Mouse (Mus musculus) forebrain, embryonic 12.5 days (tissue): ENCODE data around the gene Phf20. TPM values are rescaled to one million over a fixed set of nuclear protein-coding genes. Genes with fewer than 3 reads are reported as not detected.

ENCODE experiments used
- ATAC-seq: fragments of 200-750 bp; cut with Nextera tagmentation; 2 replicates; pipeline ENCODE4 v1.8.0; 2017; ENCODE audit warnings: moderate TSS enrichment; ENCODE audit not compliant: low FRiP score
- H3K27ac ChIP-seq: fragments of 300-500 bp; sonication (generic); 2 replicates; pipeline ENCODE4 v1.5.1; 2016; ENCODE audit warnings: mild to moderate bottlenecking
- H3K27me3 ChIP-seq: fragments of 300-500 bp; sonication (generic); 2 replicates; pipeline ENCODE4 v1.6.1; 2016; ENCODE audit warnings: mild to moderate bottlenecking
- H3K36me3 ChIP-seq: fragments of 300-500 bp; sonication (generic); replicated peaks from 2 replicates; pipeline ENCODE4 v1.6.1; 2016; ENCODE audit warnings: mild to moderate bottlenecking
- H3K4me1 ChIP-seq: fragments of 300-500 bp; sonication (generic); 2 replicates; pipeline ENCODE4 v1.6.1; 2016
- H3K4me2 ChIP-seq: fragments of 300-500 bp; sonication (generic); 2 replicates; pipeline ENCODE4 v1.6.1; 2016; ENCODE audit warnings: mild to moderate bottlenecking, moderate library complexity
- H3K4me3 ChIP-seq: fragments of 300-500 bp; sonication (generic); replicated peaks from 2 replicates; pipeline ENCODE4 v1.5.1; 2016; ENCODE audit warnings: mild to moderate bottlenecking
- H3K9ac ChIP-seq: fragments of 300-500 bp; sonication (generic); 2 replicates; pipeline ENCODE4 v1.6.1; 2016; ENCODE audit warnings: mild to moderate bottlenecking
- H3K9me3 ChIP-seq: fragments of 300-500 bp; sonication (generic); 2 replicates; pipeline ENCODE4 v1.6.1; 2016
- WGBS: fragments of 180-500 bp; shearing (Covaris S2); methylation state at CpG from one replicate; pipeline ENCODE4 v1.1.7; 2016; 5-methylcytosine and 5-hydroxymethylcytosine counted together
- microRNA-seq: library from miRNA; unstranded; fragments of <30 nt; microRNA quantifications from one replicate; pipeline ENCODE4, GENCODE M21; 2017
- polyA plus RNA-seq: library from polyadenylated mRNA; unstranded; fragments of >200 nt; fragmentation: Nextera tagmentation; extraction: Ambion mirVana; gene quantifications from 2 replicates; pipeline ENCODE4 v1.2.1, GENCODE M21; 2016

Gene Phf20
- polyA plus RNA-seq, 1 experiment from 2014 or later, result 105 TPM

DNA sequence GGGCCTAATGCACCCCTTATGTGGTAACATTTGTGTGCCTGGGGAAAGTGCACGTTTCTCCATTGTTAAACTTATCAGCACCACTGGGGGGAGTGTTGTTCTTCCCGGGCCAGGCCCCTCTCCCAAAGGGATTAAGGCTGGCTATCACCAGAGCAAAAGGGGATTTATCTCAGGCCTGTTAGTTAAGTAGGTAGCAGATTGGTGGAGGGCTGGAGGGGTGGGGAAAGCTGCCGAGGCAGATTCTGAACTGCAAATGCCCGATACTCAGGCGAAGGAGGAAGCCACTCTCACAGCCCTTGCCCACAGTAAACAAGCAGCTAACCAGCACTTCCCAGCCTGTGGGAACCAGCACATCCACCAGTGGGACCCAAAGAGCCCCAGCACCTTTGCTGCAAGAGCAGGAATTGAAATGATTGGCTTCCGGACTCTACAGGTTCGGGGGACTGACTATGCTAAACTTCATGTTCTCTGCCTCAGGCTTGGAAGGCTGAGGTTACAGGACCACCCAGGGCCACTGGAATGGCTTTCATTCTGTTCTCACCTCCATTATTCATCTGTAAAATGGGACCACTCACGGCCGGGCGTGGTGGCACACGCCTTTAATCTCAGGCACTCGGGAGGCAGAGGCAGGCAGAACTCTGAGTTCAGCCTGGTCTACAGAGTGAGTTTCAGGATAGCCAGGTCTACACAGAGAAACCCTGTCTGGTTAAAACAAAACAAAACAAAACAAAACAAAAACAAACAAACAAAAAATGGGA, 148.7 kb downstream of the Phf20 start:
- H3K36me3 ChIP-seq, result no peaks in the 10 kb centered on the region
- ATAC-seq, result no peak
- no peak overlapping the region for H3K9ac ChIP-seq
- H3K27ac ChIP-seq, result no peak overlapping the region
- H3K4me3 ChIP-seq, result no peak overlapping the region
- H3K27me3 ChIP-seq, result no peaks in the 10 kb centered on the region
- H3K4me2 ChIP-seq, result no peak overlapping the region
- 54% methylated on average over 12 of the region's 12 CpGs for WGBS
- no peaks in the 10 kb centered on the region for H3K4me1 ChIP-seq
- no peaks in the 10 kb centered on the region for H3K9me3 ChIP-seq

DNA sequence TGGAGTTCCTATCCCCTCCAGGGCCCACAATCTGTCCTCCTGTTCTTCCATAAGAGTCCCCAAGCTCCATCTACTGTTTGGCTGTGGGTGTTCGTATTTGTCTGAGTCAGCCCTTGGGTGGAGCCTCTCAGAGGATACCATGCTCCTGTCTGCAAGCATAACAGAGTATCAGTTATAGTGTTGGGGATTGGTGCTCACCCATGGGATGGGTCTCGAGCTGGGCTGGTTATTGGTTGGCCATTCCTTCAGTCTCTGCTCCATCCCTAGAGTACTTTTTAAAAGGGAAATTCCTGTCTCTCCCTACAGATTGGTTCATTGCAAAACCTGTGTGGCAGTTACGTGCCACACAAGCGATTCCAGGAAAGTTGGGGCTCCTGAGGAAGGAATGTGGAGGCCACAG, 152.5 kb downstream of the Phf20 start:
- Histone ChIP-seq H3K36me3 (no peaks in the 10 kb centered on the region), H3K27me3 (no peaks in the 10 kb centered on the region), H3K9ac (no peak overlapping the region), H3K9me3 (no peaks in the 10 kb centered on the region), H3K4me1 (no peaks in the 10 kb centered on the region), H3K4me2 (no peak overlapping the region), H3K27ac (no peak overlapping the region), H3K4me3 (no peak overlapping the region)
- 82% methylated on average over 4 of the region's 4 CpGs for WGBS
- no peak for ATAC-seq

DNA sequence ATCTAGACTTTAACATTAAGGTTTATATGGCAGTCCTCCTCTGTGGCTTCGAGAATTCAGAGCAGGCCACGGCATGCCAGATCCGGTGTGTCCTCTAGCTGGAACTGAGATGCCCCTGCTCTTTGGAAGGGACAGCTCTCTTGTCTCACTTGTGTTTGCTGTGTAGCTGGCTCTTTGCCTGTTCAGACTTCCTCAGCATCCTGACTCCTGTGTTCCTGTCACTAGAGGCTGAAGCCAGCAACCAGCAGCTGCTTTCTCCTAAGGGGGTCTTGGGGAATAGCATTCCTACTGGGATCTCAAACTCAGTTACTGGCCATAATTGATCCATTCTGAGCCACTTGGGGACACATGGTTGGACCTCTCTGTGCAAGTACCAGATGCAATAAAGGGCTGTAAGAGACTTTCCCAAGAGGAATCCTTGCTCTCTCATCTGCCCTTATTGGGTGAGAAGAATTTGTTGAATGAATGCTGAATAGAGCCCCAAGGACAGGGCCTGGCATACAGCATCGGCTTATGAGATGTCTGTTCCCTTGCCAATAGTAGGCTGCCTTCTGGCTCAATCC, 153.1 kb downstream of the Phf20 start:
- ATAC-seq, result no peak

DNA sequence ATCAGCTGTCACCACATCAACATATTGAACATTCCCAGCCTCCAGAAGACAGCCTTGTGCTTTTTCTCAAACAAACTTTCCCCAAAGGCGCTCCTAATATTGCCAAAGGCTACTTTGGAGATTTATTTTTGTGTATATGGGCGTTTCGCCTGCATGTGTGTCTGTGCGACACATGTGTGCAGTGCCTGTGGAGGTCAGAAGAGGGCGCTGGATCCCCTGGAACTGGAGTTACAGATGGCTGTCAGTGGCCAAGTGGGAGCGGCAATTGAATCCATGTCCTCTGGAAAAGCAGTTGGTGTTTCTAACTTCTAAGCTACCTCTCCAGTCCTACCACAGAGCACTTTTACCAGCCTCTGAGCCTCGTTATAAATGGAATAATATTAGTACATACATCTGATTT, 155.0 kb downstream of the Phf20 start:
- H3K9ac ChIP-seq, result no peak overlapping the region
- ATAC-seq, result no peak
- no peak overlapping the region for H3K27ac ChIP-seq
- no peaks in the 10 kb centered on the region for H3K36me3 ChIP-seq
- no peaks in the 10 kb centered on the region for H3K9me3 ChIP-seq
- H3K4me1 ChIP-seq, result peaks cover 4% of the 10 kb centered on the region; the same call in 1 of the 2 replicates
- H3K27me3 ChIP-seq, result no peaks in the 10 kb centered on the region
- 84% methylated on average over 7 of the region's 7 CpGs for WGBS
- no peak overlapping the region for H3K4me2 ChIP-seq
- no peak overlapping the region for H3K4me3 ChIP-seq

More for the DNA sequence above, 153.1 kb downstream of the Phf20 start:
- no peaks in the 10 kb centered on the region for H3K9me3 ChIP-seq
- no peak overlapping the region for H3K4me2 ChIP-seq
- no peak overlapping the region for H3K27ac ChIP-seq
- no peaks in the 10 kb centered on the region for H3K27me3 ChIP-seq
- no peak overlapping the region for H3K9ac ChIP-seq
- no peaks in the 10 kb centered on the region for H3K4me1 ChIP-seq
- WGBS, result 90% methylated on average over 4 of the region's 4 CpGs
- no peak overlapping the region for H3K4me3 ChIP-seq
- H3K36me3 ChIP-seq, result no peaks in the 10 kb centered on the region

DNA sequence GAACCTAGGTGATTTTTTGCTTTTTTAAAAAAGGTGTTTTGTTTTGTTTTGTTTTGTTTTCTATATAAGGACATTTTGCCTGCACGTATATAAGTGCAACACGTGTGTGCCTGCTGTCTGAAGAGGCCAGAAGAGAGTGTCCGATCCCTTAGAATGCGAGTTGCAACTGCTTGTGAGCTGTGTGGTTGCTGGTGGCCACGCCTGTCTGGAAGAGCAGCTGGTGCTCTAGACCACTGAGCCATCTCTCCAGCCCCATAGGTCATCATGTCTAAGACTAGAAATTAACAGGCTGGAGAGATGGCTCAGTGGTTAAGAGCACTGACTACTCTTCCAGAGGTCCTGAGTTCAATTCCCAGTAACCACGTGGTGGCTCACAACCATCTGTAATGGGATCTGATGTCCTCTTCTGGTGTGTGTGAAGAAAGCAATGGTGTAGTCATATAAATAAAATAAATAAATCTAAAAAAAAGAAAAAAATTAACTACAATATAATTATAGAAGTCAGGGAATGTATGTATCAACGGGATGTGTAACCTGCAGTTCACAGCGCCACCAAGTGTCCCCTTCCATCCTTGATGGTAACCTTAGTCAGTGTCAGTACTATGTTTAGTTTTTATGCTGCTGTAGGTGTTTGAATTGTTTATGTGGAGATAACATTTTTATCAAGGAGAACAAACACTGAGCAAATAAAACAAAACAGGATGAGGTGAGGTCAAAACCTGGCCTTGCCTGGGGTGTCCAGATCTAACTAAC, 156.3 kb downstream of the Phf20 start:
- no peak for ATAC-seq
- H3K9me3 ChIP-seq, result no peaks in the 10 kb centered on the region
- WGBS, result 77% methylated on average over 8 of the region's 8 CpGs

DNA sequence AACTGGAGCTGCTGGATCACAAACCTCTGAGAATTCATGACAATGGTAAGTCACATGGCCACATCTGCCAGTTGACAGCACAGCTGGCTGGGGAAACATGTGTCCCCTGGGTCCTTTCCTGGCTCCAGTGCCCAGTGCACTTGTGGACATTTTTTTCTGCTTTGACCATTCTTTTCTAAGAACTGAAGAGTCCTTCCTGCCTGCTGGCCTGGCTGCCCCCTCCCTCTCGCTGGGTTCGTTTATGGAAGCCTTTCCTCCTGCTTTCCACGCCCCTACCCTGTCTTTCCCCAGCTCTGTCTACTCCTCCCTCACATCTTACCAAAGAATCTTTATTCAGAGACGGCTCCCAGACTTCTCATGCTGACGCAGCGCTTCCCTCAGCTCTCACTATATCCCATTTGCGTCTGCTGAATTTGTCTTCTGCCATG, 157.0 kb downstream of the Phf20 start:
- no peaks in the 10 kb centered on the region for H3K27me3 ChIP-seq
- H3K4me2 ChIP-seq, result no peak overlapping the region
- no peak overlapping the region for H3K4me3 ChIP-seq
- H3K27ac ChIP-seq, result no peak overlapping the region
- no peak overlapping the region for H3K9ac ChIP-seq
- H3K9me3 ChIP-seq, result no peaks in the 10 kb centered on the region
- H3K4me1 ChIP-seq, result peaks cover 4% of the 10 kb centered on the region; the same call in 1 of the 2 replicates
- no peaks in the 10 kb centered on the region for H3K36me3 ChIP-seq
- no peak for ATAC-seq
- 53% methylated on average over 7 of the region's 7 CpGs for WGBS

More for the DNA sequence above, 156.3 kb downstream of the Phf20 start:
- Histone ChIP-seq H3K36me3 (no peaks in the 10 kb centered on the region), H3K4me3 (no peak overlapping the region), H3K4me1 (peaks cover 4% of the 10 kb centered on the region; the same call in 1 of the 2 replicates), H3K27me3 (no peaks in the 10 kb centered on the region), H3K9ac (no peak overlapping the region), H3K4me2 (no peak overlapping the region), H3K27ac (no peak overlapping the region)

DNA sequence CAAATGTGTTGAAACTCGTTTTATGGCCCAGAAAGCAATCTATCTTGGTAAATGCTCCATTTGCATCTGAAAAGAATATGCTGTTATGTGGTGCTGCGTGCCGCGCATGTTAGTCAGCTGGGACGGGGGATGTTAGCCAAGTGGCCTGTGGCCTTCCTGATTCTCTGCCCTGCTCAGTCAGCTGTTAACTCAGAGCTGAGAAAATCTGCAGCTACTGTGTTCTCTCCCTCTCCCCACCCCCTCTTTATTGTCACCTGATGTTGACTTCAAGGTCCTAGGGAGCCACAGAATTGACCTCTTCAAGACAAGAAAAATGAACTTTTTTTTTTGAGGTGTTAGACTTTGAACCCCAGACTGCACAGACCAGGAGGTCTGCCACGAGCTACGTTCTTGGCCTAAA, 159.8 kb downstream of the Phf20 start:
- no peaks in the 10 kb centered on the region for H3K36me3 ChIP-seq
- no peak overlapping the region for H3K9ac ChIP-seq
- H3K9me3 ChIP-seq, result no peaks in the 10 kb centered on the region
- no peak for ATAC-seq
- no peak overlapping the region for H3K4me3 ChIP-seq
- no peak overlapping the region for H3K27ac ChIP-seq
- WGBS, result 59% methylated on average over 7 of the region's 7 CpGs
- no peaks in the 10 kb centered on the region for H3K27me3 ChIP-seq
- H3K4me1 ChIP-seq, result peaks cover 4% of the 10 kb centered on the region; the same call in 1 of the 2 replicates
- no peak overlapping the region for H3K4me2 ChIP-seq

Small RNA genes lying within 50 kb of the gene (microRNA-seq; reads per million reads assigned to microRNA genes)
- gene Gm22759, result not detected

Other genes with a start within 250 kb of the Phf20 start
- gene Cep250, start 240.0 kb upstream of the Phf20 start, polyA plus RNA-seq, result 28.9 and 30.5 TPM in 2 replicates
- 1.3 TPM in 2 replicates for gene 6430550D23Rik, start 188.5 kb upstream of the Phf20 start, polyA plus RNA-seq
- 196 and 199 TPM in 2 replicates for gene Ergic3, start 188.4 kb upstream of the Phf20 start, polyA plus RNA-seq
- not detected in 2 replicates for gene Fer1l4, start 143.5 kb upstream of the Phf20 start, polyA plus RNA-seq
- gene Spag4, start 131.3 kb upstream of the Phf20 start, polyA plus RNA-seq, result 5.3 and 7.7 TPM in 2 replicates
- gene Cpne1, start 84.5 kb upstream of the Phf20 start, polyA plus RNA-seq, result 56.4 and 56.6 TPM in 2 replicates
- gene Rbm12, start 84.5 kb upstream of the Phf20 start, polyA plus RNA-seq, result 53.0 and 58.0 TPM in 2 replicates
- 20.4 and 31.9 TPM in 2 replicates for gene Gm28036, start 69.4 kb upstream of the Phf20 start, polyA plus RNA-seq
- gene Romo1, start 52.4 kb upstream of the Phf20 start, polyA plus RNA-seq, result 388 and 397 TPM in 2 replicates
- gene Nfs1, start 52.3 kb upstream of the Phf20 start, polyA plus RNA-seq, result 30.8 and 31.5 TPM in 2 replicates
- gene Rbm39, start 16.2 kb upstream of the Phf20 start, polyA plus RNA-seq, result 708 and 716 TPM in 2 replicates
- gene Cnbd2, start 115.8 kb downstream of the Phf20 start, polyA plus RNA-seq, result 5.0 and 5.2 TPM in 2 replicates
- 101 and 104 TPM in 2 replicates for gene Scand1, start 116.2 kb downstream of the Phf20 start, polyA plus RNA-seq
- 4.1 and 4.4 TPM in 2 replicates for gene Epb41l1, start 224.4 kb downstream of the Phf20 start, polyA plus RNA-seq